Mouse (Mus musculus): ENCODE measurements around the gene Lcn2.

Gene Lcn2

GRCm38 (mm10) chr2:32342539-32343350, 45.3 kb downstream of the Lcn2 start:
- no peak for DNase-seq (ENCODE audit: low spot score)

- DNase-seq (ENCODE audit: low spot score): no peak
These were observed 46.0 kb downstream of the Lcn2 start for GRCm38 (mm10) chr2:32342039-32342438.

- no peak for DNase-seq (ENCODE audit: low spot score)
These were observed 46.5 kb downstream of the Lcn2 start for GRCm38 (mm10) chr2:32341634-32341939.

- DNase-seq (ENCODE audit: low spot score): no peak
These were observed 47.0 kb downstream of the Lcn2 start for GRCm38 (mm10) chr2:32340836-32341633.

- no peak for DNase-seq (ENCODE audit: low spot score)
These were observed 48.0 kb downstream of the Lcn2 start for GRCm38 (mm10) chr2:32339912-32340642.

GRCm38 (mm10) chr2:32335888-32336287, 52.2 kb downstream of the Lcn2 start:
- DNase-seq (ENCODE audit: low spot score): no peak
